In genomic region chr7:140853386-140853785, GRCm38 (mm10) we compare ENCODE assay signal across 24 mouse cellular contexts. TPM values are rescaled to one million over a fixed set of nuclear protein-coding genes. Genes with fewer than 3 reads are reported as not detected.
DNase-seq lines count a peak whose midpoint lies in the region; ATAC-seq lines count a peak whose summit lies in the region.
"Had no signal": no experiment of that assay in that cellular context is flagged by ENCODE, and none has a peak within 500 bp of the region (broad histone marks: within the 10 kb centered on the region; RNA-seq: fewer than 3 reads in every experiment).

No protein-coding gene starts in this region.

- no peak overlapping the region for H3K9ac ChIP-seq in kidney, embryonic 14.5 days (ENCODE audit: low read depth, low read length)
- H3K9ac ChIP-seq: heart, embryonic 13.5 days; hindbrain, embryonic 15.5 days; stomach, embryonic 15.5 days had no signal

- no peak overlapping the region for H3K27ac ChIP-seq in kidney, embryonic 14.5 days (ENCODE audit: low read depth, low read length)
- H3K27ac ChIP-seq: embryonic facial prominence, embryonic 10.5 days; heart, embryonic 13.5 days; hindbrain, embryonic 15.5 days; stomach, embryonic 15.5 days had no signal

- DNase-seq in adrenal gland, adult 2 months: peak; percentile 81
- no peak for DNase-seq in adrenal gland, postnatal 4 days (ENCODE audit: low spot score in 2 of 2)
- DNase-seq in kidney, postnatal 25 days: peak; percentile 37 to 86
- DNase-seq in liver: peak; percentile 24
- DNase-seq in yolk sac, embryonic 10.5 days (ENCODE audit: low spot score): peak; percentile 53
- no peak for DNase-seq in lung, adult 18-20 months
- no peak for DNase-seq in lung, postnatal 14 days
- DNase-seq: cerebellum, adult 2 months; heart, postnatal 36 days; lung, postnatal 10 days; thymus, postnatal 25 days had no signal

- no peaks in the 10 kb centered on the region for H3K9me3 ChIP-seq in kidney, embryonic 14.5 days (ENCODE audit: control insufficient read depth, low read length)
- H3K9me3 ChIP-seq: embryonic facial prominence, embryonic 10.5 days; heart, embryonic 13.5 days; hindbrain, embryonic 15.5 days; stomach, embryonic 15.5 days had no signal

- H3K27me3 ChIP-seq in kidney, embryonic 14.5 days (ENCODE audit: control insufficient read depth, insufficient read depth, low read length): no peaks in the 10 kb centered on the region
- H3K27me3 ChIP-seq: heart, embryonic 13.5 days; hindbrain, embryonic 15.5 days; stomach, embryonic 15.5 days had no signal

- peaks cover 14% of the 10 kb centered on the region for H3K4me1 ChIP-seq in kidney, embryonic 14.5 days (ENCODE audit: control insufficient read depth, insufficient read depth, low read length)

- ATAC-seq in kidney, embryonic 14.5 days (ENCODE audit: low FRiP score, low TSS enrichment): no peak
- ATAC-seq: forebrain, embryonic 14.5 days; intestine, embryonic 16.5 days had no signal

- no peak overlapping the region for H3K4me2 ChIP-seq in kidney, embryonic 14.5 days (replicated peaks; ENCODE audit: low read depth, low read length)
- H3K4me2 ChIP-seq: heart, embryonic 13.5 days; hindbrain, embryonic 15.5 days; stomach, embryonic 15.5 days had no signal

- H3K36me3 ChIP-seq in kidney, embryonic 14.5 days (ENCODE audit: control insufficient read depth, insufficient read depth, low read length): peaks cover 35% of the 10 kb centered on the region

- H3K4me3 ChIP-seq in kidney, embryonic 14.5 days (ENCODE audit: low read length): no peak overlapping the region
- H3K4me3 ChIP-seq: embryonic facial prominence, embryonic 10.5 days; heart, embryonic 13.5 days; hindbrain, embryonic 15.5 days; stomach, embryonic 15.5 days had no signal

- 86% methylated on average over 9 of the region's 9 CpGs for WGBS in kidney, embryonic 14.5 days

RNA-seq across cellular contexts. Expression of gene Gm45785, which starts 2.7 kb away (rescaled TPM):
- total RNA-seq in adrenal gland, adult 2 months (2021): not detected
- 0.44 and 0.46 TPM in 2 replicates for polyA plus RNA-seq in adrenal gland, adult 2 months (2012; rRNA removed)
- total RNA-seq in adrenal gland, postnatal 4 days (2021): 1 to 10 TPM in 1 of 2 experiments, not detected in 1; 1.2 TPM
- not detected in 2 replicates for polyA plus RNA-seq in kidney, embryonic 14.5 days (2014; fragmentation: Nextera tagmentation; extraction: Ambion mirVana)
- total RNA-seq: granulocyte monocyte progenitor cell, adult 5-6 weeks; heart, postnatal 36 days had no signal
- polyA plus RNA-seq: forebrain, embryonic 14.5 days; heart, embryonic 13.5 days; hindbrain, embryonic 15.5 days; intestine, embryonic 16.5 days; limb, embryonic 14.5 days; midbrain, postnatal 0 days; neural tube, embryonic 11.5 days; spleen, adult 2 months; stomach, embryonic 15.5 days had no signal

RNA-seq across cellular contexts. Expression of gene Ric8a, which starts 3.4 kb away (rescaled TPM):
- total RNA-seq in adrenal gland, adult 2 months (2021): 10 to 100 TPM; 60.4 to 66.4 TPM
- polyA plus RNA-seq in adrenal gland, adult 2 months (2012; rRNA removed): 93.7 and 102 TPM in 2 replicates
- 10 to 100 TPM; 64.3 to 69.0 TPM for total RNA-seq in adrenal gland, postnatal 4 days (2021)
- 40.8 and 49.4 TPM in 2 replicates for polyA plus RNA-seq in kidney, embryonic 14.5 days (2014; fragmentation: Nextera tagmentation; extraction: Ambion mirVana)

RNA-seq across cellular contexts. Expression of gene Bet1l, which starts 4.0 kb away (rescaled TPM):
- total RNA-seq in adrenal gland, adult 2 months (2021): 10 to 100 TPM; 32.0 to 34.7 TPM
- 18.0 and 20.2 TPM in 2 replicates for polyA plus RNA-seq in adrenal gland, adult 2 months (2012; rRNA removed)
- 10 to 100 TPM; 40.2 to 42.9 TPM for total RNA-seq in adrenal gland, postnatal 4 days (2021)
- polyA plus RNA-seq in kidney, embryonic 14.5 days (2014; fragmentation: Nextera tagmentation; extraction: Ambion mirVana): 38.6 and 41.7 TPM in 2 replicates

RNA-seq across cellular contexts. Expression of gene Odf3, which starts 5.8 kb away (rescaled TPM):
- under 1 TPM in 1 of 2 experiments, not detected in 1; 0.26 TPM for total RNA-seq in adrenal gland, adult 2 months (2021)
- 3.0 and 4.4 TPM in 2 replicates for polyA plus RNA-seq in adrenal gland, adult 2 months (2012; rRNA removed)
- under 1 TPM; 0.40 to 0.76 TPM for total RNA-seq in adrenal gland, postnatal 4 days (2021)
- polyA plus RNA-seq in kidney, embryonic 14.5 days (2014; fragmentation: Nextera tagmentation; extraction: Ambion mirVana): not detected in 2 replicates
- total RNA-seq: granulocyte monocyte progenitor cell, adult 5-6 weeks; heart, postnatal 36 days; layer of hippocampus, postnatal 10 days; midbrain, postnatal 0 days had no signal
- polyA plus RNA-seq: embryonic facial prominence, embryonic 10.5 days; forebrain, embryonic 14.5 days; hindbrain, embryonic 15.5 days; intestine, embryonic 16.5 days; neural tube, embryonic 11.5 days; spleen, adult 2 months; stomach, embryonic 15.5 days had no signal

RNA-seq across cellular contexts. Expression of gene Scgb1c1, which starts 8.0 kb away (rescaled TPM):
- not detected for total RNA-seq in adrenal gland, adult 2 months (2021)
- not detected in 2 replicates for polyA plus RNA-seq in adrenal gland, adult 2 months (2012; rRNA removed)
- not detected for total RNA-seq in adrenal gland, postnatal 4 days (2021)
- not detected in 2 replicates for polyA plus RNA-seq in kidney, embryonic 14.5 days (2014; fragmentation: Nextera tagmentation; extraction: Ambion mirVana)
- total RNA-seq: granulocyte monocyte progenitor cell, adult 5-6 weeks; layer of hippocampus, postnatal 10 days; midbrain, postnatal 0 days had no signal
- polyA plus RNA-seq: cerebellum, adult 2 months; embryonic facial prominence, embryonic 10.5 days; forebrain, embryonic 14.5 days; heart, embryonic 13.5 days; hindbrain, embryonic 15.5 days; intestine, embryonic 16.5 days; limb, embryonic 14.5 days; midbrain, postnatal 0 days; neural tube, embryonic 11.5 days; stomach, embryonic 15.5 days had no signal

Comparison
In these comparisons a context has a peak if more than half of its experiments do, and no peak if none do; other contexts are left out.
1. DNase-seq: peak in adrenal gland, adult 2 months (single experiment), kidney, postnatal 25 days (2 of 2), liver (single experiment) and yolk sac, embryonic 10.5 days (single experiment); none in adrenal gland, postnatal 4 days (0 of 2), lung, adult 18-20 months (0 of 2) and lung, postnatal 14 days (single experiment).